Mouse (Mus musculus): ENCODE measurements around the gene Ccdc167.

DNA sequence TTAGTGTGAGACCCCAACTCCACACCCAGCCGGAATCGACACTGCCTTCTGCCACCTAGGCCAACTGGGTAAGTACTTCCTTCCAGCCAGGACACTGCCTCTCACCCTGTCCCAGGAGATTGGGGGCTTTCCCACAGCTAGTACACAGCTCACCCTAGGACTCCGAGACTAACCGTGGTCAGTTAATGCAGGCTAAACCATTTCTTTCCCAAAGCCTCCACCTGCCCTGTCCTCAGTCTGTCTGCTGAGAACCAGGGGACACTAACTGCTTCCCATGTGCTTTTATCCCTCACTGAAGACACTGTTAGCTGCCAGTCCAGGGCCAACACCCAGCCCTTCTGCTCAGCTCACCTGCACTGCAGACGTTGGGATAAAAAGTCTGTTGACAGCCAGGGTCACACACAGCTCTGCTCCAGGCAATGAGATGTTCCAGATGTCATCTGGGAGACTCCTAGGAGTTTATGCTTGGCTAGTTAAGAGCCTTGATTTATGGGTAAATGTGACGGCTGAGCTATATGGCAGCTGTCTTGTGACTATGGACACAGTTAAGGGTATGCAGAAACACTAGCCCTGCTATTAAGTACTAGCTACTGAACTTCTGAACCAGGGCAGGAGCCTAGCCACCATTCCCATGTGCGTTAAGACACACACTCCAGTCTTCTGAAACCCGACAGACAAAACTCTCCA is 5.0 kb downstream of the Ccdc167 start:
- no peak for TF ChIP-seq HCFC1 (IDR thresholded peaks at IDR 0.05; ENCODE audit: borderline replicate concordance, insufficient read depth, low read length)
- TF ChIP-seq ZNF384 (IDR thresholded peaks at IDR 0.05; ENCODE audit: low read depth, low read length): no peak
- TF ChIP-seq MAFK (IDR thresholded peaks at IDR 0.05; ENCODE audit: insufficient read depth, low read depth, low read length): no peak
- TF ChIP-seq ZC3H11A (IDR thresholded peaks at IDR 0.05; ENCODE audit: borderline replicate concordance, low read depth, low read length): no peak
